Mouse (Mus musculus): ENCODE data around the gene Pex11g. TPM values are rescaled to one million over a fixed set of nuclear protein-coding genes. Genes with fewer than 3 reads are reported as not detected.

Gene Pex11g
- polyA plus RNA-seq, 1 experiment from 2014 or later, result 11.6 TPM

- Histone ChIP-seq H3K27me3 (ENCODE audit: control insufficient read depth, insufficient read depth, low read length) (no peaks in the 10 kb centered on the region), H3K4me2 (replicated peaks; ENCODE audit: low read depth) (no peak overlapping the region), H3K9me3 (ENCODE audit: control insufficient read depth, low read length) (no peaks in the 10 kb centered on the region), H3K27ac (replicated peaks) (no peak overlapping the region), H3K36me3 (ENCODE audit: control insufficient read depth, insufficient read depth, low read length) (no peaks in the 10 kb centered on the region), H3K4me1 (replicated peaks; ENCODE audit: control insufficient read depth, insufficient read depth) (no peaks in the 10 kb centered on the region), H3K4me3 (ENCODE audit: low read depth, low read length) (no peak overlapping the region), H3K9ac (ENCODE audit: low read length) (no peak overlapping the region)
- no peak for DNase-seq (ENCODE audit: low spot score)
- ATAC-seq (ENCODE audit: low FRiP score, low TSS enrichment), result no peak
- no peak for TF ChIP-seq CTCF (IDR thresholded peaks at IDR 0.05; ENCODE audit: low read depth)
- TF ChIP-seq EP300 (optimal IDR thresholded peaks at IDR 0.05), result no peak
- WGBS, result 23% methylated on average over 5 of the region's 5 CpGs
Observed at GRCm38 (mm10) chr8:3485192-3485591, 17.7 kb upstream of the Pex11g start.

GRCm38 (mm10) chr8:3483546-3483945 lies 16.1 kb upstream of the Pex11g start:
- no peaks in the 10 kb centered on the region for H3K4me1 ChIP-seq (replicated peaks; ENCODE audit: control insufficient read depth, insufficient read depth)
- no peak overlapping the region for H3K9ac ChIP-seq (ENCODE audit: low read length)
- no peak overlapping the region for H3K4me2 ChIP-seq (replicated peaks; ENCODE audit: low read depth)
- no peak for DNase-seq (ENCODE audit: low spot score)
- no peak for ATAC-seq (ENCODE audit: low FRiP score, low TSS enrichment)
- H3K27me3 ChIP-seq (ENCODE audit: control insufficient read depth, insufficient read depth, low read length), result no peaks in the 10 kb centered on the region
- H3K36me3 ChIP-seq (ENCODE audit: control insufficient read depth, insufficient read depth, low read length), result no peaks in the 10 kb centered on the region
- H3K4me3 ChIP-seq (ENCODE audit: low read depth, low read length), result no peak overlapping the region
- no peak for TF ChIP-seq EP300 (optimal IDR thresholded peaks at IDR 0.05)
- no peak for TF ChIP-seq CTCF (IDR thresholded peaks at IDR 0.05; ENCODE audit: low read depth)
- no peak overlapping the region for H3K27ac ChIP-seq (replicated peaks)
- no peaks in the 10 kb centered on the region for H3K9me3 ChIP-seq (ENCODE audit: control insufficient read depth, low read length)
- WGBS, result 63% methylated on average over 7 of the region's 7 CpGs

- no peaks in the 10 kb centered on the region for H3K4me1 ChIP-seq (replicated peaks; ENCODE audit: control insufficient read depth, insufficient read depth)
- TF ChIP-seq EP300 (optimal IDR thresholded peaks at IDR 0.05), result no peak
- no peak for TF ChIP-seq CTCF (IDR thresholded peaks at IDR 0.05; ENCODE audit: low read depth)
- no peak overlapping the region for H3K4me2 ChIP-seq (replicated peaks; ENCODE audit: low read depth)
- DNase-seq (ENCODE audit: low spot score) (no peak), ATAC-seq (ENCODE audit: low FRiP score, low TSS enrichment) (0 out of 2 replicates have a peak, but pooled peaks have one; percentile 41)
- WGBS, result 74% methylated on average over 22 of the region's 22 CpGs
- no peak overlapping the region for H3K4me3 ChIP-seq (ENCODE audit: low read depth, low read length)
- H3K9me3 ChIP-seq (ENCODE audit: control insufficient read depth, low read length), result no peaks in the 10 kb centered on the region
- no peaks in the 10 kb centered on the region for H3K36me3 ChIP-seq (ENCODE audit: control insufficient read depth, insufficient read depth, low read length)
- no peak overlapping the region for H3K27ac ChIP-seq (replicated peaks)
- no peak overlapping the region for H3K9ac ChIP-seq (ENCODE audit: low read length)
- H3K27me3 ChIP-seq (ENCODE audit: control insufficient read depth, insufficient read depth, low read length), result no peaks in the 10 kb centered on the region
Observed at GRCm38 (mm10) chr8:3482240-3482740, 14.8 kb upstream of the Pex11g start.

GRCm38 (mm10) chr8:3481605-3482004 lies 14.1 kb upstream of the Pex11g start:
- DNase-seq (ENCODE audit: low spot score) (no peak), ATAC-seq (ENCODE audit: low FRiP score, low TSS enrichment) (no peak)
- WGBS, result 54% methylated on average over 5 of the region's 5 CpGs
- Histone ChIP-seq H3K9ac (ENCODE audit: low read length) (no peak overlapping the region), H3K4me1 (replicated peaks; ENCODE audit: control insufficient read depth, insufficient read depth) (no peaks in the 10 kb centered on the region), H3K36me3 (ENCODE audit: control insufficient read depth, insufficient read depth, low read length) (no peaks in the 10 kb centered on the region), H3K4me3 (ENCODE audit: low read depth, low read length) (no peak overlapping the region), H3K9me3 (ENCODE audit: control insufficient read depth, low read length) (no peaks in the 10 kb centered on the region), H3K27me3 (ENCODE audit: control insufficient read depth, insufficient read depth, low read length) (no peaks in the 10 kb centered on the region), H3K4me2 (replicated peaks; ENCODE audit: low read depth) (no peak overlapping the region), H3K27ac (replicated peaks) (no peak overlapping the region)
- TF ChIP-seq EP300 (optimal IDR thresholded peaks at IDR 0.05), result no peak
- TF ChIP-seq CTCF (IDR thresholded peaks at IDR 0.05; ENCODE audit: low read depth), result no peak

GRCm38 (mm10) chr8:3480221-3480785 lies 12.8 kb upstream of the Pex11g start:
- Histone ChIP-seq H3K4me2 (replicated peaks; ENCODE audit: low read depth) (no peak overlapping the region), H3K4me1 (replicated peaks; ENCODE audit: control insufficient read depth, insufficient read depth) (no peaks in the 10 kb centered on the region), H3K9me3 (ENCODE audit: control insufficient read depth, low read length) (no peaks in the 10 kb centered on the region), H3K4me3 (ENCODE audit: low read depth, low read length) (no peak overlapping the region), H3K9ac (ENCODE audit: low read length) (no peak overlapping the region), H3K27ac (replicated peaks) (no peak overlapping the region), H3K36me3 (ENCODE audit: control insufficient read depth, insufficient read depth, low read length) (no peaks in the 10 kb centered on the region), H3K27me3 (ENCODE audit: control insufficient read depth, insufficient read depth, low read length) (no peaks in the 10 kb centered on the region)
- no peak for TF ChIP-seq CTCF (IDR thresholded peaks at IDR 0.05; ENCODE audit: low read depth)
- no peak for TF ChIP-seq EP300 (optimal IDR thresholded peaks at IDR 0.05)
- ATAC-seq (ENCODE audit: low FRiP score, low TSS enrichment) (no peak; the same call in 1 of the 2 replicates), DNase-seq (ENCODE audit: low spot score) (no peak)
- 38% methylated on average over 4 of the region's 4 CpGs for WGBS

DNA sequence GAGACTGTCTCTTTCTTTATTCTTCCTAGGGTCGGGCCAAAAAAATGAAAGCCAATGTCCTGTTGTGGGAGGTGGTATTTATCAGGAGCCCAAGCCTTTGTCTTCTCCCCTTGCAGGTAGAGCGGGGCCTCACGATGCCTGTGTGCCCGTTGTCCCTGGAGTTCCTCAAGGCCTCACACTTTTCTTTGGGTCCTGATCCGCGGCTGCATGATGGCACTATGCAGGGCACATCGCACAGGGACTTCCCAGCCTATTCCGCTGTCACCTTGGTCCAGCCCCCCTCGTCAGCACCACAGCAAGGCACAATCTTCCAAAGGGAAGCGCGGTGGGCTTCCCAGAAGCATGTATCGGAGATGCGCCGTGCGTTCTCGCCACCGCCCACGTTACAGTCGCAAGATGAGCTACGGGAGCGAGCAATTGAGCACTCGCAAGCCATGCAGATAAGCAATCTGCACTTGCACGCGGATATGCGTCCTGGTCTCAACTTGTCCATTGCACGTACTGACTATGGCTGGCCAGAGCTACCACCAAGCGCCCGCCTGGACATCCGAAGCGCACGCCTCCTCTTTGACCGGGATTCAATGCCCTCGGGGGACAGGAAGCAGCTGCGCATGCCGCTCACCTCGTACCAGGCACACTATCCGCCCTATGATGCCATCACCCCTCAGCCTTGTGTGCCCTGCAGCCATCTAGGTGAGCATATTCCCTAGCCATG lies 8.4 kb upstream of the Pex11g start:
- Histone ChIP-seq H3K9me3 (ENCODE audit: control insufficient read depth, low read length) (no peaks in the 10 kb centered on the region), H3K27me3 (ENCODE audit: control insufficient read depth, insufficient read depth, low read length) (no peaks in the 10 kb centered on the region), H3K9ac (ENCODE audit: low read length) (no peak overlapping the region; the same call in 1 of the 2 replicates), H3K36me3 (ENCODE audit: control insufficient read depth, insufficient read depth, low read length) (no peaks in the 10 kb centered on the region), H3K27ac (replicated peaks) (no peak overlapping the region), H3K4me1 (replicated peaks; ENCODE audit: control insufficient read depth, insufficient read depth) (no peaks in the 10 kb centered on the region), H3K4me3 (ENCODE audit: low read depth, low read length) (peak overlapping the region; percentile 4; the same call in 1 of the 2 replicates), H3K4me2 (replicated peaks; ENCODE audit: low read depth) (peak overlapping the region; percentile 36; the same call in 1 of the 2 replicates)
- 30% methylated on average over 37 of the region's 37 CpGs for WGBS
- ATAC-seq (ENCODE audit: low FRiP score, low TSS enrichment) (peak; percentile 27; the same call in 1 of the 2 replicates), DNase-seq (ENCODE audit: low spot score) (peak; percentile 13)
- TF ChIP-seq CTCF (IDR thresholded peaks at IDR 0.05; ENCODE audit: low read depth), result no peak
- TF ChIP-seq EP300 (optimal IDR thresholded peaks at IDR 0.05), result no peak

Data from stomach, postnatal 0 days (tissue).